Mouse (Mus musculus): ENCODE results near the gene Txnip.

- TF ChIP-seq CTCF (IDR thresholded peaks at IDR 0.05; ENCODE audit: borderline replicate concordance, control insufficient read depth, extremely low read depth, insufficient read depth, low read length, poor library complexity) (no peak), POLR2A (IDR thresholded peaks at IDR 0.05; ENCODE audit: control insufficient read depth, extremely low read depth, insufficient read depth, low read length, poor library complexity) (no peak)
Observed at GRCm38 (mm10) chr3:96568605-96569004, 10.8 kb downstream of the Txnip start.
